Mouse (Mus musculus) embryonic fibroblast, embryonic 13.5 days (primary cell): Measurements from ENCODE around the gene Mcpt4.

Experiments
- CTCF ChIP-seq: IDR thresholded peaks from 2 replicates; pipeline ENCODE4 v1.5.1; 2011; ENCODE audit warnings: mild to moderate bottlenecking, control low read depth, low read length, moderate library complexity, borderline replicate concordance; ENCODE audit not compliant: insufficient read depth
- POLR2A ChIP-seq: IDR thresholded peaks from 2 replicates; pipeline ENCODE4 v1.6.1; 2011; ENCODE audit warnings: low read depth, mild to moderate bottlenecking, control low read depth, low read length, moderate library complexity

DNA sequence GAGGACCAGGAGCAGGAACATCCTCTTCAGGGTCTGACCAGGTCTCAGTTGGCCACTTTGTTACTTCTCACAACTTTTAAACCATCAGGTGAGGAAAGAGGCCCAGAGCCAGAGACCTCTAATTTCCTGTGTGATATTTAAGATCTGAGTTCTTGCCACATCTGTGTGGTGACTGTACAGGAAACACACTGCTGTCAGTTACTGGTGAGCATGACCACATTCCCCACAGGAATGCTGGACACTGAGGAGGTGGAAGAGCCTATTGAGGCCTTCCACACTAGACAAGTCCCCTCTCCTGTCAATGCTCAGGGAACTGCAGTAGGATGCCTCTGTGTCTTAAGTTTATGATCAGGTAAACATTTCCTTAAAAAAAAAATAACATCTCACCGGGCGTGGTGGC is 23.1 kb upstream of the Mcpt4 start, which contains the start of gene Mcpt8:
- TF ChIP-seq POLR2A (no peak), CTCF (no peak)
